Mouse (Mus musculus): ENCODE measurements around the gene Glt1d1.

Glt1d1 gene

GRCm38 (mm10) chr5:127631671-127632070 is 391 bp upstream of the Glt1d1 start:
- DNase-seq (ENCODE audit: low spot score in 2 of 2), result no peak

DNA sequence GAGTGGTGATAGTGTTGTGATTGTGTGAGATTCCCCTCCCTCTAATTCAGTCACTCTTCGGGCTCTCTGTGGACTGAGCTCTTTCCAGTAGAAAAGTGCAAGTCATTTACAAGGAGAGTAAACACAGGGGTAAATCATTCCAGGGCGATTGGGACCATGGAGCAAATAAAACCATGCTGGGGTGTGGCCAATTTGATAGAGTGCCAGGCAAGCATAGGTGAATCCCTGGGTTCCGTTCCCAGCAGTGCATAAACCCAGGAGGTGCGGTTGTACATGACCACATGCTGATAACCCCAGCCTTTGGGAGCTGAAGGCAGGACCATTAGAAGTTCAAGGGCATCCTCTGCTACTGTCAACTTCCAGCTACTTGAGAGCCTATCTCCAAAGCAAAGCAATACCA is 1.1 kb downstream of the Glt1d1 start:
- DNase-seq (ENCODE audit: low spot score in 2 of 2), result no peak

- DNase-seq (ENCODE audit: low spot score in 2 of 2), result no peak
Observed at GRCm38 (mm10) chr5:127633666-127634065, 1.6 kb downstream of the Glt1d1 start.

GRCm38 (mm10) chr5:127637622-127638021 is 5.6 kb downstream of the Glt1d1 start:
- DNase-seq (ENCODE audit: low spot score in 2 of 2), result no peak

DNA sequence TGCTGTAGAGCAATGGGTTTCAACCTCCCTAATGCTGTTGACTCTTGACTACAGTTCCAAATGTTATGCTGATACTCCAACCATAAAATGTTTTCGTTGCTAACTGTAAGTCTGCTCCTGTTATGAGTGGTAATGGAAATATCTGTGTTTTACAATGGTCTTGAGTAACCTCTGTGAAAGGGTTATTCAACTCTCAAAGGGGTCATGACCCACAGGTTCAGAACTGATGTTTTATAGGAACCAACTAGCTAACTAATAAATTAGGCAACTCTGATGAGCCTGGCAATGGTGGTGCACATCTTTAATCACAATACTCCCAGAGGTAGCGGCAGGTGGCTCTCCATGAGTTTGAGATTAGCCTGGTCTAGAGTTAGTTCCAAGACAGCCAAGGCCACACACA is 6.1 kb downstream of the Glt1d1 start:
- no peak for DNase-seq (ENCODE audit: low spot score in 2 of 2)

- no peak for DNase-seq (ENCODE audit: low spot score in 2 of 2)
Observed at GRCm38 (mm10) chr5:127639067-127639605, 7.1 kb downstream of the Glt1d1 start.

- DNase-seq (ENCODE audit: low spot score in 2 of 2), result no peak
Observed at GRCm38 (mm10) chr5:127639635-127640034, 7.6 kb downstream of the Glt1d1 start.

DNA sequence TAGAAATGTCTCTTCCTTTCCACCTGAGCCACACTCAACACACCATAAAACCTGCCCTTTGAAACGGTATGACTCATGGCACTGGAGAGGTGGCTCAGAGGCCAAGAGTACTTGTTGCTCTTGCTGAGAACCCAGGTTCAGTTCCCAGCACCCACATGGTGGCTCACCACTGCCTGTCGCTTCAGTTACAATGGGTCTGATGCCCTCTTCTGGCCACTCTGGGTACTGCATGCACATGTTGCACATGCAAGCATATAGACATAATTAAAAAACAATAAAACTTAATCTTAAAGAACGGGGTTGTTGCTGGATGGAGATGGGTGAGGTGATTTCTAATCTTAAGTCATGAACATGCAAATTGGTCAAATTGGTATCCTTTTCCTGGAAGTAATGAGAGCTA is 8.3 kb downstream of the Glt1d1 start:
- DNase-seq (ENCODE audit: low spot score in 2 of 2), result no peak

DNA sequence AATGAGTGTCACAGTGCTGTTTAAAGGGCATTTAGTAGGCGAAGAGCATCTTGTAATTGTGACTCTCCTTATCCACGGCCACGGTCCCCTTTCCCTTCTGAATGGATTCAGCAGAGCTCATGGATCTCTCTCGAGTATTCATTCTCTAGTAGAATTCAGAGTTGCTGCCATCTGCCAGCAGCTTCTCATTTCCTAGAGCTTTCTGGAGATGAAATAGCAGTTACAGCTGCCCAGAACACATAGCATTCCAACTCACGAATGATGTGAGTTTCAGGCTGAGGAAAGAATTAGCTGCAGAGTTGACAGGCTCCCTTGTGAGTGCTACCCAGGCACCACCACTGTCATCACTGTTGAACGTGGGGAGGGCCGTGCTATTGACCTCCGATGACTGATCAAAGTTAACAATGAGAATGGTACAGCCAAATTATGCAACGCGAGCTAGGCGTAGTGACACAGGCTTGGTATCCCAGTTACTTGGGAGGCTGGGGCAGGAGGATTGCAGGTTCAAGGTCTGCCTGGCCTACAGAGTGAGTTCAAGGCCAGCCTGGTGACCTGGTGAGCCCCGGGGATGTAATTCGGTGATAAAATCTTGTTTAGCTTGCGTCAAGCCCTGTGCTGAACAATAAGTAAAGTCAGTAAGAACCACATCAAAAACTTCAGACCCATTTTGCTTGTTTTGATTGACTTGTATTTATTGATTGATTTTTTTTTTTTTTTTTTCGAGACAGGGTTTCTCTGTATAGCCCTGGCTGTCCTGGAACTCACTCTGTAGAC is 9.3 kb downstream of the Glt1d1 start:
- no peak for DNase-seq (ENCODE audit: low spot score in 2 of 2)

- peak; percentile 20 to 24 for DNase-seq (ENCODE audit: low spot score in 2 of 2)
Observed at GRCm38 (mm10) chr5:127648046-127648445, 16.0 kb downstream of the Glt1d1 start.

DNA sequence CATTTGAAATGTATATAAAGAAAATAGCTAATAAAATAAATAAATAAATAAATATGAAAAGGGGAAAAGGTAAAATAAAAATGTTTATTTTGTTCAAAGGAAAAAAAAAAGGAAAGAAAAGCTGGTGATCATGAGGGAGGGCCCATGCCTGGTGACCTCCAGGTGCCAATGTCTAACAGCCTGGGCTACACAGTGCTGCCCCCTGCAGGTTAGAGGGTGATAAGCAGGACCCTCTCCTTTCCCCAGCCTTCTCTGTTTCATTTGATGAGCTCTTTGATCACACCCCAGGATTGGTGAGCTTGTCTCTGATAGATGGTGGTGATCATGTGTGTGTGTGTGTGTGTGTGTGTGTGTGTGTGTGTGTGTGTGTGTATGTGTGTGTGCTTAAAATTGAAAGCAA is 17.0 kb downstream of the Glt1d1 start:
- no peak for DNase-seq (ENCODE audit: low spot score in 2 of 2)

- DNase-seq (ENCODE audit: low spot score in 2 of 2), result no peak
Observed at GRCm38 (mm10) chr5:127658257-127658656, 26.2 kb downstream of the Glt1d1 start.

- no peak for DNase-seq (ENCODE audit: low spot score in 2 of 2)
Observed at GRCm38 (mm10) chr5:127659312-127659711, 27.2 kb downstream of the Glt1d1 start.

DNA sequence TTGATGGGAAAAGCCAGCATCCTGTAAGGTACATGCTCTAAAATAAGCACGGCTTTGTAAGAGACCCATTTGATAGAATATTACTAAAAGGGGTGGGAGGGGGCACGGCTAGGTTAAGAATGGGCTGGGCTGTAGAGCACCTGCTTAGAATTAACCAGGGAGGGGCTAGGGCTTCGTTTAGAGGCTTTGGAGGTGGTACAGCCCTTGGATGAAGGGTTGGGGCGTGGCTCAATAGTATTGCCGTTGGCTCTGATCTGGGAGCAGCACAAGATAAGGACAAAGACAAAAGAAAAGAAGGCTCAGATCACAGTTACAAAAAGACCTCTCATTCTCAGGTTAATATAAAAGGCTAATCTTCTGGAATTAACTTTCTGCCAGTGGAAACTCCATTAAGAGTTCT is 28.2 kb downstream of the Glt1d1 start:
- no peak for DNase-seq (ENCODE audit: low spot score in 2 of 2)

DNA sequence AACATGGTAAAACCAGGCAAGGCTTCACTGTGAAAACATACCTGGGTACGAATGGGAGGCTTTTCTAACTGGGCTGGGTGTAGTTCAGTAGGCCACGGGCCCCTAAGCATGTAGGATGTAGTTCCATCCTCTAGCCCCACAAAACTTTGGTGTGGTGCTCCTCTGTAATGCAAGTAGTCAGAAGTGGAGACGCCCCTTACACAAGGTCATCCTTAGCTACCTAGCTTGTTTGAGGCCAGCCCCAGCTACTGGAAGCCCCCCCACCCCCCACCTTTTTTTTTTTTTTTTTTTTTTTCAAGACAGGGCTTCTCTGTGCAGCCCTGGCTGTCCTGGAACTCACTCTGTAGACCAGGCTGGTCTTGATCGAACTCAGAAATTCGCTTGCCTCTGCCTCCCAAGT is 28.9 kb downstream of the Glt1d1 start:
- DNase-seq (ENCODE audit: low spot score in 2 of 2), result no peak

DNA sequence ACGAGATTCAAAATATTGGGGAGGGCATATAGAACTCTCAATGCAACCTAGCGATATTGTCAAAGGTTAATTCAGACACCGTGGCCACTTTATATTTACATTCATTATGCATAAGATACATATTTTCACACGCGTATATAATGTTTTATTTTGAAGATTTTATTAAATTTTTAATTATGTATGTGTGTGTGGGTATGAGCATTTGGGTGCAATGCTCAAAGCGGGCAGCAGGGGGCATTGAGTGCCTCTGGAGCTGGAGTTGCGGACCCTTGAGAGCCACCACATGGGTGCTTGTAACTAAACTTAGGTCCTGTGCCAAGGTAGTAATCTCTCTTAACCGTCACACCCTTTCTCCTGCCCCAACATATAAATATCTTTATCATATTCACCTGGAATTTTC is 41.9 kb downstream of the Glt1d1 start:
- no peak for DNase-seq (ENCODE audit: low spot score in 2 of 2)

DNA sequence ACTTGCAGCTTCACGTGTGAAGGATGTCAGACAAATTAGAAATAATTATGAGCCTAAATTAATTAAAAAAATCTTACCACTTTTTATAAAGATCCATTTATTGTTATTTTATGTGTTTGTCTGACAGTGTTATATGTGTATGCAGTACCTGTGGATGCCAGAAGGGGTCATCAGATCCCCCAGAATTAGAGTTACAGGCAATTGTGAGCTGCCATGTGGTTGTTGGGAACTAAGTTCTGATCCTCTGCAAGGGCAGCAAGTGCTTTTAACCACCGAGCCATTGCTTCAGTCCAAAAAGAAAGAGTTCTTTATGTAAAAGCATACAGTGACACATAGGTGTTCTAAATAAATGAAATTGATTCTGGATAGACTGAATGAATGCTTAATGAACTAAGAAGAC is 45.5 kb downstream of the Glt1d1 start:
- no peak for DNase-seq (ENCODE audit: low spot score in 2 of 2)

DNA sequence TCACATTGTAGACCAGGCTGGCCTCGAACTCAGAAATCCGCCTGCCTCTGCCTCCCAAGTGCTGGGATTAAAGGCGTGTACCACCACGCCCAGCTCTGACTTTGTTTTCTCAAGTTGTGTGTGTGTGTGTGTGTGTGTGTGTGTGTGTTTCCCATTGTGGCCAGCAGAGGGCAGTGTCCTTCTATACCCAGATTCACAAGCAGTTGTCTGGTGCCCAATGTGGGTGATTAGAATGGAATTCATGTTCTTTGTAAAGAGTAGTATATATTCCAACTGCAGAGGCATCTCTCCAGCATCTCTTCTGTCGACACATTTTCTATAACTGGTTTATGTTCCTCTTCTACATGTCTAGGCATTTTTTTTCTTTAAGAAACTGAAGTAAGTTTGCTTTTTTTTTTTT is 46.4 kb downstream of the Glt1d1 start:
- no peak for DNase-seq (ENCODE audit: low spot score in 2 of 2)

DNA sequence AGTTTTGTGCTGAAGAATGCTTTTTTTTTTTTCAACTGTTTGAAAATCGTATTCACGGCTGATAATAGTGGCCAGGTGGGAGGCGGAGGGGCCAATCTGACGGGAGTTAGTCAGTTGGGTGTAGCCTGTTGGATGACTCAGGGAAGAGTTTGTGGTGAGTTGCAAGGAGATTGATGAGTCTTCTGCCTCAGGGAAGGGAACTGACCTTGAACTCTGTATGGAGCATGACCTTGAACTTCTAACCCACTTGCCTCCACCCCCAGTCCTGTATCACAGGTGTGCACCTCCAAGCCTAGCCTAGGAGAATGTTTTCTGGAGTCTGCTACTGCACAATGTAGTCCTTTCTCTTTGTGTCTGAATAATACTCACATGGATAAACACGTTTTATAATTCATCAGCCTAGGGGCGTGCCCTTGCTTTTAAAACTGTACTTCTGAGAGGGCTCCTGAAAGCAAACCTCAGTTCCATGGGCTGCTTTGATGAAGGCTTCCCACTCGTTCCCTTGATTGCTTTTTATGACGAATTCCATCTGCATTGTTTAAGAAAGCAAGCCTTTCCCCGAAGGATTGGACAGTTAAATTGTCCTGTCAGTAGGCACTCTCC is 56.6 kb downstream of the Glt1d1 start:
- no peak for DNase-seq (ENCODE audit: low spot score in 2 of 2)

- DNase-seq (ENCODE audit: low spot score in 2 of 2), result no peak
Observed at GRCm38 (mm10) chr5:127691085-127691484, 59.0 kb downstream of the Glt1d1 start.

- no peak for DNase-seq (ENCODE audit: low spot score in 2 of 2)
Observed at GRCm38 (mm10) chr5:127691581-127691980, 59.5 kb downstream of the Glt1d1 start.

GRCm38 (mm10) chr5:127695898-127696297 is 63.8 kb downstream of the Glt1d1 start:
- DNase-seq (ENCODE audit: low spot score in 2 of 2), result no peak

- DNase-seq (ENCODE audit: low spot score in 2 of 2), result no peak
Observed at GRCm38 (mm10) chr5:127696602-127697001, 64.5 kb downstream of the Glt1d1 start.
